Mouse (Mus musculus): Measurements from ENCODE around the gene Kctd5.

GRCm38 (mm10) chr17:24004071-24004665, 69.1 kb downstream of the Kctd5 start:
- no peak for TF ChIP-seq POLR2A (IDR thresholded peaks at IDR 0.05; ENCODE audit: extremely low read depth, insufficient read depth, low read length)
- TF ChIP-seq CTCF (IDR thresholded peaks at IDR 0.05; ENCODE audit: low read depth, low read length), result no peak
